ENCODE assay signal across 23 mouse cellular contexts in the genomic region with DNA sequence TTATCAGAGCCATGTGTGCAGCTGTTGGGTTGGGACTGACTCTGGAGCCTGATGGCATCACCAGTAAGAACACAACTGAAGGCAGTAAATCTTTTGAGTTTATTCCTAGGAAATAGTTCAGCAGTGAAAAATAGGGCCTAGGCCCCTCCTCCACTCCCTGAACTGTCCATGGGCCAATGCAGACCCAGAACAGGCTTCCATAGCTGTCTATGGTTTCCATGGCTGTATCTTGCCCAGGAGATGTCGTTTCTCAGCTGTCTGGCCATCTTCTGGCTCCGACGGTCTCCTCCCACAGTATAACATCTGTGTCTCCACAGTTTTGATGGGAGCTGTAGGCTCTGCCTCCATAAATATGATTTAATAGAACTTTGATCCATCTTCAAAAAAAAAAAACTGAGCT.
DNase-seq lines count a peak whose midpoint lies in the region; ATAC-seq lines count a peak whose summit lies in the region.
"Had no signal": no experiment of that assay in that cellular context is flagged by ENCODE, and none has a peak within 500 bp of the region (broad histone marks: within the 10 kb centered on the region; RNA-seq: fewer than 3 reads in every experiment).

No protein-coding gene starts in this region.

- H3K4me2 ChIP-seq in kidney, embryonic 16.5 days (replicated peaks; ENCODE audit: low read depth, low read length): no peak overlapping the region
- H3K4me2 ChIP-seq: hindbrain, embryonic 13.5 days; neural tube, embryonic 15.5 days had no signal

- H3K36me3 ChIP-seq in kidney, embryonic 16.5 days (ENCODE audit: insufficient read depth, low read length): no peaks in the 10 kb centered on the region
- H3K36me3 ChIP-seq: embryonic facial prominence, embryonic 10.5 days; hindbrain, embryonic 13.5 days; midbrain, embryonic 10.5 days; neural tube, embryonic 15.5 days had no signal

- no peak overlapping the region for H3K27ac ChIP-seq in kidney, embryonic 16.5 days (ENCODE audit: low read length)
- H3K27ac ChIP-seq: embryonic facial prominence, embryonic 10.5 days; hindbrain, embryonic 13.5 days; macrophage; midbrain, embryonic 10.5 days; neural tube, embryonic 15.5 days had no signal

- peaks cover 12% of the 10 kb centered on the region; the same call in 1 of the 2 replicates for H3K4me1 ChIP-seq in kidney, embryonic 16.5 days (ENCODE audit: insufficient read depth, low read length)

- peak; percentile 68 for DNase-seq in heart, adult 11 months
- no peak for DNase-seq in heart, postnatal 36 days
- no peak for DNase-seq in kidney, adult 8-10 months
- DNase-seq in testis, postnatal 10 days (ENCODE audit: low spot score): peak; percentile 25
- no peak for DNase-seq in testis, postnatal 14 days (ENCODE audit: low spot score)
- no peak for DNase-seq in cerebellum, adult 9-10 months
- DNase-seq: adrenal gland, postnatal 14 days; cerebellum, adult 8-10 months; gastrocnemius, postnatal 14 days; heart, adult 18-20 months; layer of hippocampus, adult 9-11 months; right cerebral cortex, adult 18-20 months; right cerebral cortex, postnatal 4 days; thymus, postnatal 14 days had no signal

- WGBS in kidney, embryonic 16.5 days: 45% methylated on average over 3 of the region's 3 CpGs

- no peaks in the 10 kb centered on the region for H3K9me3 ChIP-seq in kidney, embryonic 16.5 days (ENCODE audit: low read length)
- H3K9me3 ChIP-seq: embryonic facial prominence, embryonic 10.5 days; hindbrain, embryonic 13.5 days; midbrain, embryonic 10.5 days; neural tube, embryonic 15.5 days had no signal

- intact Hi-C loops in heart, postnatal 36 days (cut with DNase I): no loop called here

- no peaks in the 10 kb centered on the region for H3K27me3 ChIP-seq in kidney, embryonic 16.5 days (ENCODE audit: insufficient read depth, low read length)
- H3K27me3 ChIP-seq: hindbrain, embryonic 13.5 days; neural tube, embryonic 15.5 days had no signal

- H3K9ac ChIP-seq in kidney, embryonic 16.5 days (replicated peaks; ENCODE audit: low read length): no peak overlapping the region
- H3K9ac ChIP-seq: hindbrain, embryonic 13.5 days; neural tube, embryonic 15.5 days had no signal

- peak; percentile 72 for ATAC-seq in kidney, embryonic 16.5 days (ENCODE audit: low FRiP score, low TSS enrichment)
- ATAC-seq in monocyte, adult 5-6 weeks (replicated peaks; ENCODE audit: insufficient number of reproducible peaks, low FRiP score, low TSS enrichment, poor library complexity, severe bottlenecking): no peak
- ATAC-seq: forebrain, embryonic 16.5 days; midbrain, embryonic 16.5 days had no signal

- no peak overlapping the region for H3K4me3 ChIP-seq in kidney, embryonic 16.5 days (ENCODE audit: low read length)
- H3K4me3 ChIP-seq: embryonic facial prominence, embryonic 10.5 days; hindbrain, embryonic 13.5 days; midbrain, embryonic 10.5 days; neural tube, embryonic 15.5 days had no signal

Comparison
In these comparisons a context has a peak if more than half of its experiments do, and no peak if none do; other contexts are left out.
1. DNase-seq: peak in heart, adult 11 months (single experiment) and testis, postnatal 10 days (single experiment); none in heart, postnatal 36 days (0 of 2), kidney, adult 8-10 months (0 of 2), testis, postnatal 14 days (single experiment) and cerebellum, adult 9-10 months (single experiment).